ENCODE assay signal across 10 mouse cellular contexts in the genomic region with DNA sequence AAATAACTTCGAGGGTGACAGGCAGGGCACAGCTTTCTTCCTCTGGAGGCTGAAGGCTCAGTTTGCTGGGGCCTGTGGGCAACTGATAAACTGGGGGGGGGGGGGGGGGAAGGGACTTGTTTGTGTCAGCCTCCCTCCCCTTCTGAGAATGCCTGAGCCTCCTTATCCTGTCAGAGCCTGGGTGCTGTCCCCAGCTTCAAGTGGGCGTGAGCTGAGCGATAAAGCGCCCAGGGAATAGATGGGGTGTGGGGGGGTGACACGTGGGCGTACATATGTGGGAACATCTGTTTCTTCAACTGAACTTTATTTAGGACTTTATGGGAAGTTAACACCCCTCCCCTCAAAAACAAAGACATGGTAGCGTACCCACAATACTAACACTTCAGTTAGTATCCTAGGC. TPM values are rescaled to one million over a fixed set of nuclear protein-coding genes. Genes with fewer than 3 reads are reported as not detected.
DNase-seq lines count a peak whose midpoint lies in the region; ATAC-seq and TF ChIP-seq lines count a peak whose summit lies in the region.
"Had no signal": no experiment of that assay in that cellular context is flagged by ENCODE, and none has a peak within 500 bp of the region (broad histone marks: within the 10 kb centered on the region; RNA-seq: fewer than 3 reads in every experiment).

No protein-coding gene starts in this region.

- H3K4me3 ChIP-seq in liver, embryonic 14.5 days (ENCODE audit: insufficient read depth in 1 of 2, low read depth in 2 of 2, low read length in 2 of 2) = peak overlapping the region; percentile 62 to 68; a peak in 3 of 4 replicates
- no peak overlapping the region for H3K4me3 ChIP-seq in midbrain, embryonic 10.5 days
- H3K4me3 ChIP-seq: limb, embryonic 15.5 days had no signal

- ATAC-seq in CD4-positive, CD25-positive, alpha-beta regulatory T cell, adult 4 months = no peak
- peak; percentile 61 for ATAC-seq in liver, embryonic 14.5 days (ENCODE audit: insufficient read depth)
- ATAC-seq in granulocyte monocyte progenitor cell, adult 5-6 weeks (replicated peaks; ENCODE audit: poor library complexity, severe bottlenecking) = no peak

- H3K27me3 ChIP-seq in liver, embryonic 14.5 days (ENCODE audit: control insufficient read depth, insufficient read depth, low read length) = no peaks in the 10 kb centered on the region
- peaks cover 72% of the 10 kb centered on the region for H3K27me3 ChIP-seq in midbrain, embryonic 10.5 days (ENCODE audit: low read depth, poor library complexity, severe bottlenecking)
- H3K27me3 ChIP-seq: limb, embryonic 15.5 days had no signal

- TF ChIP-seq EP300 in liver, embryonic 14.5 days (IDR thresholded peaks at IDR 0.05; ENCODE audit: low read depth) = peak; percentile 96

- 3% methylated on average over 7 of the region's 7 CpGs for WGBS in liver, embryonic 14.5 days (ENCODE audit: insufficient replicate concordance)
- WGBS in midbrain, embryonic 10.5 days = 71% methylated on average over 7 of the region's 7 CpGs

- H3K27ac ChIP-seq in liver, embryonic 14.5 days = peak overlapping the region; percentile 100
- H3K27ac ChIP-seq in midbrain, embryonic 10.5 days (replicated peaks) = no peak overlapping the region
- H3K27ac ChIP-seq: limb, embryonic 15.5 days had no signal

- DNase-seq in CD4-positive, CD25-positive, alpha-beta regulatory T cell, adult 2 months (ENCODE audit: low read depth, low spot score) = peak; percentile 44
- peak; percentile 75 for DNase-seq in spleen, adult 12 weeks (ENCODE audit: low spot score)
- DNase-seq in spleen, adult 18-20 months = no peak
- DNase-seq in liver, embryonic 14.5 days (ENCODE audit: low read depth in 3 of 3, low spot score in 3 of 3) = peak; percentile 97 to 98 (median 97)
- DNase-seq in midbrain, embryonic 10.5 days (ENCODE audit: low spot score) = no peak
- no peak for DNase-seq in layer of hippocampus, adult 11-12 months (ENCODE audit: low spot score)

- peak overlapping the region; percentile 99 for H3K9ac ChIP-seq in liver, embryonic 14.5 days (replicated peaks)
- H3K9ac ChIP-seq: limb, embryonic 15.5 days had no signal

- TF ChIP-seq CTCF in liver, embryonic 14.5 days (IDR thresholded peaks at IDR 0.05; ENCODE audit: low read depth) = no peak

- peaks cover 42 to 51% of the 10 kb centered on the region in 2 experiments for H3K4me1 ChIP-seq in liver, embryonic 14.5 days (replicated peaks; ENCODE audit: control insufficient read depth in 2 of 2, insufficient read depth in 2 of 2, low read length in 1 of 2)
- H3K4me1 ChIP-seq in midbrain, embryonic 10.5 days = peaks cover 63% of the 10 kb centered on the region

- H3K9me3 ChIP-seq in liver, embryonic 14.5 days (ENCODE audit: control insufficient read depth, low read length) = no peaks in the 10 kb centered on the region
- H3K9me3 ChIP-seq in midbrain, embryonic 10.5 days (replicated peaks) = no peaks in the 10 kb centered on the region
- H3K9me3 ChIP-seq: limb, embryonic 15.5 days had no signal

- peak overlapping the region; percentile 100 for H3K4me2 ChIP-seq in liver, embryonic 14.5 days (ENCODE audit: low read depth)
- H3K4me2 ChIP-seq: limb, embryonic 15.5 days had no signal

- peaks cover 7% of the 10 kb centered on the region; the same call in 1 of the 2 replicates for H3K36me3 ChIP-seq in liver, embryonic 14.5 days (replicated peaks; ENCODE audit: control insufficient read depth, insufficient read depth, low read depth)
- no peaks in the 10 kb centered on the region for H3K36me3 ChIP-seq in midbrain, embryonic 10.5 days
- H3K36me3 ChIP-seq: limb, embryonic 15.5 days had no signal

RNA-seq across cellular contexts. Expression of gene Epb41, which starts 2.3 kb away (rescaled TPM):
- polyA plus RNA-seq in CD4-positive, CD25-positive, alpha-beta regulatory T cell, adult 4 months (2017; shearing (Covaris generic)) = 10 to 100 TPM; 32.3 to 35.4 TPM
- 105 and 113 TPM in 2 replicates for polyA plus RNA-seq in liver, embryonic 14.5 days (2012; rRNA removed)
- polyA plus RNA-seq in liver, embryonic 14.5 days (2014; fragmentation: Nextera tagmentation; extraction: Ambion mirVana) = 153 and 166 TPM in 2 replicates
- 123 and 167 TPM in 2 replicates for polyA plus RNA-seq in midbrain, embryonic 10.5 days (2016; fragmentation: Nextera tagmentation; extraction: Ambion mirVana)
- total RNA-seq in granulocyte monocyte progenitor cell, adult 5-6 weeks (2014; fragmentation: Nextera tagmentation) = 66.9 and 75.3 TPM in 2 replicates
- total RNA-seq in granulocyte monocyte progenitor cell, adult 5-6 weeks (2017) = 51.4 and 53.0 TPM in 2 replicates

RNA-seq across cellular contexts. Expression of gene Gm10300, which starts 2.9 kb away (rescaled TPM):
- polyA plus RNA-seq in CD4-positive, CD25-positive, alpha-beta regulatory T cell, adult 4 months (2017; shearing (Covaris generic)) = not detected
- 0.11 and 0.15 TPM in 2 replicates for polyA plus RNA-seq in liver, embryonic 14.5 days (2012; rRNA removed)
- polyA plus RNA-seq in liver, embryonic 14.5 days (2014; fragmentation: Nextera tagmentation; extraction: Ambion mirVana) = 0.32 and 0.40 TPM in 2 replicates
- polyA plus RNA-seq in midbrain, embryonic 10.5 days (2016; fragmentation: Nextera tagmentation; extraction: Ambion mirVana) = not detected in 2 replicates
- not detected in 2 replicates for total RNA-seq in granulocyte monocyte progenitor cell, adult 5-6 weeks (2014; fragmentation: Nextera tagmentation)
- 0.30 and 0.31 TPM in 2 replicates for total RNA-seq in granulocyte monocyte progenitor cell, adult 5-6 weeks (2017)
- polyA plus RNA-seq: frontal cortex, adult 2 months had no signal

Comparison
In these comparisons a context has a peak if more than half of its experiments do, and no peak if none do; other contexts are left out.
1. DNase-seq: peak in CD4-positive, CD25-positive, alpha-beta regulatory T cell, adult 2 months (single experiment), spleen, adult 12 weeks (single experiment) and liver, embryonic 14.5 days (3 of 3); none in spleen, adult 18-20 months (0 of 2), midbrain, embryonic 10.5 days (single experiment) and layer of hippocampus, adult 11-12 months (single experiment).